Mouse (Mus musculus): ENCODE data around the gene Jpt2.

Jpt2 gene

DNA sequence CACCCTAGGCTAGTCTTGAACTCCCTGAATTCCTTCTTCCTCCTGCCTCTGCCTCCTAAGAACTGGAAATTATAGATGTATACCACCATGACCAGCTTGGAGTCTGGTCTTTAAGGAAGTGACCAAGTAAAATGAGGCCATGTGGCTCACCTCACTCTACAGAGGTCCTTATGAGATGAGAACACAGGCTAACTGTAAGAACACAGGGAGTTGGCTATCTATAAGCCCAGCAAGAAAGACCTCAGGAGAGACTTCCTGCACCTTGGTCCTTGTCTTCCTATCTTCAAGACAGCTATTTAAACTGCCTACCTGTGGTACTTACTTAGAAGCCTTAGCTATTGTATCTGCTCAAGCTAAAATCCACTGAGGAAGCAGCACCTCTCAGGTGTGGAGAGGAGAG lies 46.5 kb downstream of the Jpt2 start:
- no peak for DNase-seq (ENCODE audit: extremely low read depth, low read depth, low spot score)

DNA sequence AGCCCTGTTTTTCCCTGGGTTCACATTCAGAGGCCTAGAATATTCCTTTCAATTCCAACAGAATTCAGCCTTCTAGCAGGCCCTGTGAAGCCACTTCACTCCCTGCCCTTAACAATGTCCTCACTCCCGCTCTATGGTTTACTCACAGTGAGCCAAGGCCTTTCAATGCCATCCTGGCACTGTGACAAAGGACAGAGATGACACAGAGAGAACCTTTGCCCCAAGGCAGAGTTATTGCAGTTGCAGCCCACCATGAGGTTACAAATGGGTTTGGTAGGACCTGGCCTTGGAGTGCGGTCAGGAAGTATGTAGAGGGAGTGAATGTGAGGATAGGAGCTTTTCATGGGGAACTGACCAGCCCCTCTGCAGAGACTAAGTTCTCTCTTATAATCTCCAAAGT lies 52.9 kb downstream of the Jpt2 start:
- DNase-seq (ENCODE audit: extremely low read depth, low read depth, low spot score): no peak

DNA sequence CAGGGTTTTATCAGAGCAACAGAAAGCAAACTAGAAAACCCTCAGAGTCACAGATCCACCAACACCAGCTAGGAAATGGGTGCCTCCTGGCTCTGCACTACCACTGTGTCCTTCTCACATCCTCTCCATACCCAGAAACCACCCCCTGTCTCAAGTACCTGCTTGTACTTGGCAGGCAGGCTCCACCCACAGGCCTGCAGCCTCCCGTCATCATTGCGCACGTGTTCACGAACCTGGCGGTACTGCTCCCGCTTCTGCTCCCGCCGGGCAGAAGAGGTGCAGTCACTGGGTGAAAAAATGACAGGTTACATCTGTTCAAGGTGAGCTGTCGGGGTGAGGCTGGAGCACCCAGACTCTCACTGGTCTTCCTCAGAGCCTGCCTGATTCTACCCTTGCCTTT lies 56.7 kb downstream of the Jpt2 start:
- DNase-seq (ENCODE audit: extremely low read depth, low read depth, low spot score): no peak

DNA sequence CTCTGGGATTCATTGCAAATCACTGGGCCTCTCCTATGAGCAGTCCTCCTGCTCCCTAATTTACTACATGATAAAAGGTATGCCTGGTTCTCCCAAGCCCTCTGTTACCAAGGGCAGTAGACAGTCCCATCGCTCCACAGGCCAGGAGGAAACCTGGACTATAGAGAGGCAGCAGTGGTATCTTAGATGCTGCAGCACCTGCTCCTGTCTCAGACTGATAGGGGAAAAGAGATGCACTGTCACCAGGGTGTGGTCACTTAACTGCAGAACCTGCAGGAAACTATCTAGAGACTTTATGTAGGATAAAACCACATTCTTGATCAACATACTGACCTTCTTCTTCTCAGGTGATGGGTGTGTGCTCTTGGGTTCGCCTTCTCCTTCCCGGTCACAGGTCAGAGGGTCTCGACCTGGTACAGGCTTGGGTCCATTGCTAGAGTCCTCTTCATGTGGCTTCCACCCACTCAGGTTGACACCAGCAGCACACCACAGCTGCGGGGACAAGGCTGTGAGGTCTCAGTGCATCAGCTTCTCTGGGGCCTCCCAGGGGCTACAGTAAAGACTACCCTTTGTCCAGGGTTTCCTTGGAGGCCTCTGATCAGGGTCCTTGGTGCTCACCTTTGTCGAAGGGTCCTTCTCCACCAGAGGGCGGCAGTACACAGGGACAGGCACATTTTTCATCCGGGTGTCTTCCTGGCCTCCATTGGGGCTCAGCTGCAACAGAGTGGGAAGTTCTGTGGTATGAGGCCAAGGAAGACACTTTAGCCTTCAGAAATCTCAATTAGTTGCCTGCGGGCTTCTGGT lies 57.6 kb downstream of the Jpt2 start:
- DNase-seq (ENCODE audit: extremely low read depth, low read depth, low spot score): no peak

DNA sequence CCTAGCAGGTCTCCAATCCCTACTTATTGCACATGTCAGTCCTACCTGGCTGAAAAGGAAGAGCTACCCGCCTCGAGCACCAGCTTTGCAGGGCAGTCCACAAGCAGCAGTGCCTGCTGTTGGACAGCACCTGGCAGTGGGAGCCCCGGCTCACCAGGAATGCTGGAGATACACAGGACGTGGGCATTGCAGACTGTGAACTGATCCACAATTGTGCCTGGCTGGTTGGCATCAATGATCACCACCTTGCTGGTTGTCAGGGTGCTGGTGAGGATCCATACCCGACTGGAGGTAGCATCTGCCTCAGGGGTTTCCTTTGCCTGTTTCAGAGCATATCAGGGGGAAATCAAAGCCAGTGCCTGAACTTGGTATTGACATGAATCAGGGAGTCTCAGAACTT lies 58.4 kb downstream of the Jpt2 start:
- no peak for DNase-seq (ENCODE audit: extremely low read depth, low read depth, low spot score)

DNA sequence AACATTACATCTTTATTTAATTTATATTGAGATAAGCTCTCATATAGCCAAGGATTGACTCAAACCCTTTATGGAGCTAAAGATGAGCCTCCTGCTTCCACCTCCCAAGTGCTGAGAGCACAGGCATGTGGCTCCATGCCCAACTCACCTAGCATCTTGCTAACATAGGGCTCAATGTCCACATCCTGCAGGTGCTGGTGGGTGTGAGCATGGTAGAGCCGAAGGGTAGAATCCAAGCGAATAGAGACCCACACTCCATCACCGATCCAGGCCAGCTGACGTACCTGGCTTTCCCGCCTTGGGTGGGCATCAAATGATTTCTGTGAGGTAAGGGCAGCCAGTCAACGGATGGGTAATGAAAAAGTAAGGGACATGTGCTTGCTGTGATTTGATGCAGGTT lies 60.5 kb downstream of the Jpt2 start:
- no peak for DNase-seq (ENCODE audit: extremely low read depth, low read depth, low spot score)

DNA sequence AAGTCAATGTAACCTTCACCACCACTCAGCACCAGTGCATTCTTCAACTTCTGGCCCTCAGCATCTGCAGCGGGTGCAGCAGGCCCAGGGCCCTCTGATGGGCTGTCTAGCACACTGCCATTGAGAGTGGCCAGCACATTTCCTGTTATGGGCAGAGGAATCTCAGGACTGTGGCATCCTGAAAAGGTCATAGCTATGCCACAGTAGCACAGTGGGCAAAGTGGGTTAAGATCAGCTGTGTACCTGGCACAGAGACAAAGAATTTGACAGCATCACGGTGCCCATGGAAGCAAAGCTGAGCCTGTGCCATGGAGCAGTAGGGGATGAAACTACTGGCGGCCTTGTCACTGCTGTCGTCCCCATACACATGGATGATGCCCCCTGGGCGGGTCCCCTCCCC lies 61.3 kb downstream of the Jpt2 start:
- DNase-seq (ENCODE audit: extremely low read depth, low read depth, low spot score): no peak

DNA sequence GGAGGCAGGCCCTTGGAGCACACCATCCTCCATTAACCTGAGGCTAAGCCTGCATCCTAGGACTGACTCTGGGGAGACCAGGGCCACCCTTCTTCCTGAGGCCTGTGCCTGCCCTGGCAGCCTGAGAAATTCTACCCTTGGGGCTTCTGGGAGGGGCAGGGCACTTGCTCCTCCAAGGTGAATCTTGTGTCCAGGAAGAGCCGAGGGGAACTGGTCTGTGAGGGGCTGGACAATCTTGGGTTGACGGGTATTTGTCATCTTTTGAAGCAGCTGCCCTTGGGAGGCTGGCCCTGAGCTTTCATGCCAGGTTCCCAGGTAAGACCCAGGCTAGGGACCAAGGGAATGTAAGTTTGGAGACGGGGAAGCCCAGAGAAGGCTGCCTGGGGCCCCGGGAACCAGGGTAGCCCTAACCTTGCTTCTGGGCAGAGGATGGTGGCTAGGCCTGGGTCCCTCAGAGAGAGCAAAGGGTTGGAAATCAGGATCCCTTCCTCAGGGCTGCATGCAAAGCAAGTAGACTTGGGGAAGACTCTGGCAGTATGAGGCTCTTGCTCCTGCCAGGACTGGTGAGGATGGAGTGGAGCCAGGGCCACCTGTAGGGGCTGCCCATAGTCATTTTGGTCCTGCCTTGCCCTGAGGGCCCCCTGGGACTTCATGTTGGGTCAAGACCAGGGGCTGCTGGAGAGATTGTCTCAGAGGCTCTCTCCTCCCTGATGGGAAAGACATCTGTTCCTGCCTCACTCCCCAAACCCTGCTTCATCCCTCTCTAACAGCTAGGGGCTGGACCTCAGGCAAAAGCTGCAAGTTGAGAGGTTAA lies 62.2 kb downstream of the Jpt2 start:
- no peak for DNase-seq (ENCODE audit: extremely low read depth, low read depth, low spot score)

DNA sequence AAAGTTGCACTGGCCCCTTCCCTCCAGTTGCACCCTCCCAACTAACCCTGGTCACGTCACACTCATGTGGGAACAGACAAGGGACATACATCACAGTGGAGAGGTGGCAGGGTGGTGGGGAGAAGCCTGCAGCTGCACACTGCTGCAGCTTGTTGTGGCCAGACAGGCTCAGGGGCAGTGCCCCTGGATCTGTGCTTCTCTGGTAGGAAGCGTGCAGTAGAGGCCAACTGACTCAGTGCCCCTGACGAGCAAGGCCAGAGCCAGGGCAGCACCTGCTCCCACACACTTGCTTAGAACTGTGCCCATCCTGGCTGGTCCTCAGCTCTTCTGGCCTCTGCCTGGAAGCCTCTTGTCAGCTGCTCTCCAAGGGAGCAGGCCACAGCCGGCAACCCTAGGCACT lies 62.9 kb downstream of the Jpt2 start:
- no peak for DNase-seq (ENCODE audit: extremely low read depth, low read depth, low spot score)

DNA sequence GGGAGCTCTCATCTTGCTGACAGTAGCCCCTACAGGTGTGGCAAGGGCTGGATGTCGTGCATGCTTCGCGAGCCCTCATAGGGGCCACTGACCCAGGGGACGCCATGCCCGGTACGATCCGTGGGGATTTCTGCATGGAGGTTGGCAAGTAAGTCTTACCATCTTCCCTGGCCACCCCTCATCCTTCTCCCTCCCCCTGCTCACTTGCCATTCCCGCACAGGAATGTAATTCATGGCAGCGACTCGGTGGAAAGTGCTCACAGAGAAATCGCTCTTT lies 63.6 kb downstream of the Jpt2 start:
- DNase-seq (ENCODE audit: extremely low read depth, low read depth, low spot score): no peak

DNA sequence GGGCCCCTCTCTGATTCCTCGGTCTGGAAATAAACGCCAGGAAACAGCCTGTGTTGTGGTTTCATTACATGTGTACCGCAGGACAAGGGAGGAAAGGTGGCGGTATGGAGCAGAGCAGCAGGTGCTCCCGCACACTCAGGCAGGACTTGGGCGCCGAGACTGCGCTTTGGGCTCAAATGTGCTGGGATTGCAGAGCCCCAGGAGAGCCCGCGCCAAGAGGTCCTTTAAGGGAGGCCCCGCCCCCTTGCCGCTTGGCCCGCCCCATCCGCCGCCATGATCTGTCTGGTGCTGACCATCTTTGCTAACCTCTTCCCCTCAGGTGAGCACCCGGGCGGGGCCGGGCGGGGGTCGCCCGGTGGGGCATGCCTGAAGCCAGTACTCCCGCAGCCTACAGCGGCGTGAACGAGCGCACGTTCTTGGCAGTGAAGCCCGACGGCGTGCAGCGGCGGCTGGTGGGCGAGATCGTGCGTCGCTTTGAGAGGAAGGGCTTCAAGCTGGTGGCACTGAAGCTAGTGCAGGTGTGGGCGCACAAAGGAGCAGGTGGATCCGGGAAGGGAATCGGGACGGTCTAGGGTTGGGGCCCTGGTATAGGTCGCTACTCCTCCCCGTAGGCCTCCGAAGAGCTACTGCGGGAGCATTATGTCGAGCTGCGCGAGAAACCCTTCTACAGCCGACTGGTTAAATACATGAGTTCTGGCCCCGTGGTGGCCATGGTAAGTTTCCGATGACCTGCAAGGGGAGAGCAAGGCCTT lies 64.1 kb downstream of the Jpt2 start, which contains the start of gene Nme3:
TSS of gene Nme3 (plus strand) at position 260 of the 752 bp plus-strand sequence.
- DNase-seq (ENCODE audit: extremely low read depth, low read depth, low spot score): no peak

DNA sequence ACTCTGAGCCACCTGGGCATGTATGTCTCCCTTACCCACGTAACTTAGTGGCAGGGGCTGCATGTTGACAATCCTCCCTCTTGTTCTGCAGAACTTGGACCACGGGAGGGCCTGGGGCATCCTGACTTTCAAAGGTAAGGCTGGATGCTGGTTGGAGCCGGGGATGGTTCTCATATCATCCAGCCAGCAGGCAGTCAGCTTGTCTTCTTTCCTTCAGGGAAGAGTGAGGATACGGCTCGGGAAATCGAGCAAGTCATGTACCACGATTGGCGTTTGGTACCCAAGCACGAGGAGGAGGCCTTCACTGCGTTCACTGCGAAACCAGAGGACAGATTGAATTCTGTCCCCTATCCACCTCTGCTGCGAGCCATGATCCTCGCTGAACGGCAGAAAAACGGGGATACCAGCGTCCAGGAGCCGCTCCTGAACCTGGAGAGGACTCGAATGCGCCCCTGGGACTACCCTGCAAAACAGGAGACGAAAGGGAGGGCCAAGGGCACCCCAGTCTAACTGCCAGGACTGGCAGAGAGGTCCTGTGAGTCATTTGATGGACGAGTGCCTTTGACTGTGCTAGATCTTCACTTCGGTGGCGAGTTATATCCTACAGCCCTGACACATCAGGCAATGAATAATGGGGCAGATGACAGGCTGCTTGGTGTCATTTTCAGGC lies 64.8 kb downstream of the Jpt2 start:
- no peak for DNase-seq (ENCODE audit: extremely low read depth, low read depth, low spot score)

DNA sequence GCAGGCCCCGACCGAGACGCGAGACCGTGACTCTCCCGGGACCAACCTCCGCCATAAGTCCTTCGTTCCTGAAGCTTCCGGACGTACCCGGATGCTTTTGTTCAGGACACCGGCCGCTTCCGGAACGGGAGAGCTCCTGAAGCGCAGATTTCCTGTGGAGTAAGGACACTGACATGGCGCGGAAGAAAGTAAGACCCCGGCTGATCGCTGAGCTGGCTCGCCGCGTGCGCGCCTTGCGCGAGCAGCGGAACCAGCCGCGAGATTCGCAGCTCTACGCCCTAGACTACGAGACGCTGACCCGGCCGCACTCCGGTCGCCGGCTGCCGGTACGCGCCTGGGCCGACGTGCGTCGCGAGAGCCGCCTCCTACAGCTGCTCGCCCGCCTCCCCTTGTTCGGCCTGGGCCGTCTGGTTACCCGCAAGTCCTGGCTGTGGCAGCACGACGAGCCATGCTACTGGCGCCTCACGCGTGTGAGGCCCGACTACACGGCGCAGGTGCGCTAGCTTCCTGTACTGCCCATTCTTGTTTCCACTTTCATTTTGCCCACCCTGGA lies 65.4 kb downstream of the Jpt2 start, which contains the start of the genes Eme2 and Mrps34:
TSS of gene Eme2 (minus strand) at position 93 of the 553 bp plus-strand sequence.
TSS of gene Mrps34 (plus strand) at position 122 of the 553 bp plus-strand sequence.
- no peak for DNase-seq (ENCODE audit: extremely low read depth, low read depth, low spot score)

DNA sequence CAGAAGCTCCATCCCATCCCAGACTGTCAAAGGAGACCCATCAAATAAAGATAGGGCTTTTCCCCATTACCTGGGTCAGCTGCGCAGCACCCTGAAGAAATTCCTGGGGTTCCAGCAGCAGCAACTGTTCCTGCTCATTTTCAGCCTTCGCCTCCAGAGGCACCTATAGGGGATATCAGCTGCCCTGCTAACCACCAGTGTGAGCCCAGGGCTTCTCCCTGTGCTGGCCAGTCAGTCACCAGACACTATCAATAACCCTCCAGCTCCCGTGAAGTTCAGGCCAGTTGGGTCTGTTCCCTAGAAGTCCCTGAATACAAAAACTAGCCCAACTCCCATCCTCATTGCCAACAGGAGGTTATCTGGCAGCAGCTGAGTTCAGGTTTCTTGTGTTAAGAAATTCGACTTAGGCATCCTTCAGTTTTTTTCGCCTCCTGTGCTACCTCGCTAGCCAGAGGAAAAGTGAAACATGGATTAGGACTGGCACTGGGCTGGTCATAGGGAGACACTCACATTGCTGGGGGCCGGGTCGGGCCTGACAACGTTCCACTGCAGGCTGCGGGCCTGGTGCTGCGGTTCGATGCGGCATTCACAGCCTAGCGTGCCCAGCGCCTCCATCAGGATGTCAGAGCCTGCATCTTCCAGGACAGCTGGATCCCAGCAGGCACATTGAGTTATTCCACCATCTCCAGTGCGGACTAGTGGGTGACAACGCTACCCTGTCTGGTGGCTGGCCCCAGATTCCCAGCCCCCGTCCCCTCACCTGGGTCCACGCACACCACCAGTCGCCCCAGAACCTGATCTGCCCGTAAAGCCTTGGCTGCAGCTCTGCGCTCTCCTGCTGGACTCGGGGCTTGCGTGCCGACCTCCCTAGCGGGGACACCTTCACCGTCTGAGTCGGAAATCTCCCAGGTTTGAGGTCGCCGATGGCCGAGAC lies 66.2 kb downstream of the Jpt2 start:
- DNase-seq (ENCODE audit: extremely low read depth, low read depth, low spot score): no peak

DNA sequence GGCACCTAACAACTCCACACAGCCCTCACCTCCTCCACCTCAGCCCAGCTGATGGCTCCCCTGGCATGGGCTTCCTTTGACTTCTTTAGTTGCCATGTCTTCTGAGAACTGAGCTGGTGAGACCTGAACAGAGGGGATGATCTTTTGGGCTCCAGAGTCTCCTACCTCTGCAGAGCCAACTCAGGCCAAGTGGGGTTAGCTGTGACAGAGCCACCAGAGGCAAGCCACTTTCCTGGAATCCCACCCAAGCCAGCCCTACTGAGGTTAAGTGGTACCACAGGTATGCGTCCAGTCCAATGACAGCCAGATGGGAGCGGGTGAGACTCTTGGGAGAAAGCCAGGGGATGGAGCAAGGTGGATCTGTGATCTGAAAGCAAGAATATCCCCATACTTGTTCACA lies 67.2 kb downstream of the Jpt2 start:
- no peak for DNase-seq (ENCODE audit: extremely low read depth, low read depth, low spot score)

DNA sequence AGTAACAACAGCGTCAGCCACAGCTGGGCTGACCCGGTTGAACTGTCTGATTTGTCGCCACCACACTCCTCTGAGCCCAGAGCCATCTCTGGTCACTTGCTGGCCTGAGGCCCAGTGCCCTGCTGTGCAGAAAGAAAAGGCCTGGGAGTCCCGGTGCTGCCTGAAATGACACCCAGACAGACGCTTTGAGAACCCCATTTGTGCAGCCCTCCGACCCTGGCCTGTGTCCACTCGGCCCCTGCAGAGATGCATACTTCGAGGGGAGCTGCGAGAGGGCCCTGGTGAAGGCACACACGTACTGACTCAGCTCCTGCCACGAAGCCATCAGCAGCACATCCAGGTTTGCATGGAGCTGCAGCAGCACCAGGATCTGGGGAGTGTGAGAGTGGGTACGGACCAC lies 67.7 kb downstream of the Jpt2 start:
- no peak for DNase-seq (ENCODE audit: extremely low read depth, low read depth, low spot score)

DNA sequence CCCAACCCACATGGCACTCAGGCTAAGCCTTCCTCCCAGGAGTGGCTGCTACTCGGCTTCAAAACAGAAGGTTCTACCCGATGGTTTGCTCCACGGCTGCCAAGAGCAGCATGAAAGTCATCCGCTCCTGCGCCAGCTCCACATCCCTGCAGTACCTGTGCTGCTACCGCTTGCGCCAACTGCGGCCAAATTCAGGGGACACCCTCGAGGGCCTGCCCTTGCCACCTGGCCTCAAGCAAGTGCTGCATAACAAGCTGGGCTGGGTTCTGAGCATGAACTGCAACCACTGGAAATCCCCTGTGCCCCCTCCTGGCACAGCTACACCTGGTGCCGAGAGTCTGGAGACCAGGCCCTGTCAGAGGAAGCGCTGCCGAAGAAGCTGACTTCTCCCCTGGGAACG lies 69.2 kb downstream of the Jpt2 start:
- DNase-seq (ENCODE audit: extremely low read depth, low read depth, low spot score): no peak

DNA sequence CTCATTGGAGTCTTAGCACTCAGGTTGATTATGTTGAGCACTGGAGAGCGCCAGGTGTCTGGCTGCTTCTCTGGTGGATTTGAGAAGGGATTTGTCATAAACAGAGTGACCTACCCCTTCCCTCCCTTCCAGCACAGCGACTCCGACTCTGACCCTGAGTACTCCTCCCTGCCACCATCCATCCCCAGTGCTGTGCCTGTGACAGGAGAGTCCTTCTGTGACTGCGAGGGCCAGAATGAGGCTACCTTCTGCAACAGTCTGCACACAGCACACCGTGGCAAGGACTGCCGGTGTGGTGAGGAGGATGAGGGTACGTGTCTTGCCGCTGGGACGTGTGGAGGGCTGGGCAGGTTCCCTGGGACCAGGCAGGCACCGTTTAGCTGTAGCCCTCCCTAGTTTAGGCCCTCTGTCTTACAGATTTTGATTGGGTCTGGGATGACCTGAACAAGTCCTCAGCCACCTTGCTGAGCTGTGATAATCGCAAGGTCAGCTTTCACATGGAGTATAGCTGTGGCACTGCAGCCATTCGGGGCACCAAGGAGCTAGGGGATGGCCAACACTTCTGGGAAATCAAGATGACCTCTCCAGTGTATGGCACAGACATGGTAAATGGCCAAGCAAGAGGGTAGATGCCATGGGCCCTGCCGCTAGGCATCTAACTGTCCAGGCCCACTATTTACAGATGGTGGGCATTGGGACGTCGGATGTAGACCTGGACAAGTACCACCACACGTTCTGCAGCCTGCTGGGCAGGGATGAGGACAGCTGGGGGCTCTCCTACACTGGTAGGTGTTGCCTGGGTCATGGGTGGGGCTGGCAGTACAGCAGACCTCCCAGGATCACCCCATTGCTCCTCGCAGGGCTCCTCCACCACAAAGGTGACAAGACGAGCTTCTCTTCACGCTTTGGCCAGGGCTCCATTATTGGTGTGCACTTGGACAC lies 70.1 kb downstream of the Jpt2 start:
- DNase-seq (ENCODE audit: extremely low read depth, low read depth, low spot score): no peak

DNA sequence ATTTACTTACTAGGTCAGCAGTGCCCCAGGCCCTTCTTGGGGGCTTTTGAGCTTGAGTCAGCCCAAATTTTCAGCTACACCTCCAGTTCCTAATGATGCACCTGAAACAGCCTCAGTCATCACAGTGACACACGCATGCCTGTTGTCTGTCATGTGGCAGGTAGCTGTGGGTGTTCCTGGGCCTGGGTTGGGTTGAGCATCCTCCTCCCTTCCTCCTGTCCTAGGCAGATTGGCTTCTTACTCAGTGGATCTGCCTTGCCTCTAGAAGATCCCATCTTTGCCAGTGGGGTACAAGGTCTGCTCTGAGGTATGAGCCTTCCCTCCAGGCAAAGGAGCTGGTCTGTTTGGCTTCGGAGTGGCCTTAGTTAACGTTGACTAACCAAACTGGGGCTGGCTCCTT lies 71.6 kb downstream of the Jpt2 start:
- DNase-seq (ENCODE audit: extremely low read depth, low read depth, low spot score): no peak
